Mouse (Mus musculus) bone marrow macrophage, adult 2 months (primary cell): ENCODE results near the gene Cdh4.

ENCODE experiments used
- CTCF ChIP-seq: IDR thresholded peaks from 2 replicates; pipeline ENCODE4 v1.5.1; 2012; ENCODE audit warnings: low read depth, mild to moderate bottlenecking, low read length, moderate library complexity
- POLR2A ChIP-seq: IDR thresholded peaks from 2 replicates; pipeline ENCODE4 v1.6.1; 2012; ENCODE audit warnings: mild to moderate bottlenecking, low read depth, low read length, borderline replicate concordance

DNA sequence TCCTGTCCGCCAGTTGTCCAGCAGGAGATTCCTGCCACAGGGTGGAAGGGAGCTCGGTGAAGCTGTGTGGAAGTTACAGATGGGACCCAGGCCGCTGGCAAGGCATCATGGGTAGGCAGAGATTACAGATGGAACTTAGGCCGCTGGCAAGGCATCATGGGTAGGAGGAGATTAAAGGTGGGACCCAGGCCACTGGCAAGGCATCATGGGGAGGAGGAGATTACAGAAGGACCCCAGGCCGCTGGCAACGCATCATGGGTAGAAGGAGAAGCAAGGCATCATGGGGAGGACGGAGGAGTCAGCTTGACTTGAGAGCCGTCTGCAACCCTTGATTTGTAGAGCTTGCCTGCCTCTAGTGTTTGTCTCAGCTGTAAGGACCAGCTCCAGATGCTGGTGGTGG, 281.2 kb downstream of the Cdh4 start:
- TF ChIP-seq CTCF: no peak
- no peak for TF ChIP-seq POLR2A
